Mouse (Mus musculus) intestine, postnatal 0 days (tissue): ENCODE results near the gene Nid1. TPM values are rescaled to one million over a fixed set of nuclear protein-coding genes. Genes with fewer than 3 reads are reported as not detected.
"Not testable (repeated sequence)": the region's sequence is repeated elsewhere in the genome, so short reads cannot be mapped to it uniquely, and the experiment has no call there.

Experiments
- ATAC-seq: fragments of 200-750 bp; cut with Nextera tagmentation; 2 replicates; pipeline ENCODE4 v1.8.0; 2017; ENCODE audit warnings: mild to moderate bottlenecking, moderate TSS enrichment, moderate library complexity
- H3K27ac ChIP-seq: fragments of 300-500 bp; sonication (generic); 2 replicates; pipeline ENCODE4 v1.5.1; 2014; ENCODE audit warnings: mild to moderate bottlenecking, low read depth, low read length, moderate library complexity
- H3K27me3 ChIP-seq: fragments of 300-500 bp; sonication (generic); replicated peaks from 2 replicates; pipeline ENCODE4 v1.6.1; 2014; ENCODE audit warnings: low read length, mixed read lengths; ENCODE audit not compliant: control insufficient read depth, insufficient read depth
- H3K36me3 ChIP-seq: fragments of 300-500 bp; sonication (generic); 2 replicates; pipeline ENCODE4 v1.6.1; 2014; ENCODE audit warnings: mild to moderate bottlenecking, moderate library complexity; ENCODE audit not compliant: control insufficient read depth, insufficient read depth
- H3K4me1 ChIP-seq: fragments of 300-500 bp; sonication (generic); replicated peaks from 2 replicates; pipeline ENCODE4 v1.6.1; 2014; ENCODE audit warnings: antibody characterized with exemption, low read length, mixed read lengths; ENCODE audit not compliant: control insufficient read depth, insufficient read depth
- H3K4me2 ChIP-seq: fragments of 300-500 bp; sonication (generic); replicated peaks from 2 replicates; pipeline ENCODE4 v1.6.1; 2014; ENCODE audit warnings: low read depth, mild to moderate bottlenecking, moderate library complexity
- H3K4me3 ChIP-seq: fragments of 300-500 bp; sonication (generic); 2 replicates; pipeline ENCODE4 v1.5.1; 2014; ENCODE audit warnings: low read depth, low read length
- H3K9ac ChIP-seq: fragments of 300-500 bp; sonication (generic); 2 replicates; pipeline ENCODE4 v1.6.1; 2014; ENCODE audit warnings: mild to moderate bottlenecking, low read depth, low read length
- H3K9me3 ChIP-seq: fragments of 300-500 bp; sonication (generic); 2 replicates; pipeline ENCODE4 v1.6.1; 2016; ENCODE audit warnings: mixed run types; ENCODE audit not compliant: control insufficient read depth
- CTCF ChIP-seq: sonication (generic); IDR thresholded peaks from 2 replicates; pipeline ENCODE4 v1.5.1; 2016; ENCODE audit warnings: low read depth, mild to moderate bottlenecking, control low read depth, antibody characterized with exemption, moderate library complexity
- WGBS: fragments of 180-500 bp; shearing (Covaris S2); extraction: QIAGEN DNeasy Blood & Tissue Kit; methylation state at CpG from one replicate; pipeline ENCODE4 v1.1.7; 2014; 5-methylcytosine and 5-hydroxymethylcytosine counted together
- polyA plus RNA-seq: library from polyadenylated mRNA; unstranded; fragments of >200 nt; fragmentation: Nextera tagmentation; extraction: Ambion mirVana; gene quantifications from 2 replicates; pipeline ENCODE4 v1.2.1, GENCODE M21; 2015

Gene Nid1
- polyA plus RNA-seq, 1 experiment from 2014 or later = 34.8 TPM

DNA sequence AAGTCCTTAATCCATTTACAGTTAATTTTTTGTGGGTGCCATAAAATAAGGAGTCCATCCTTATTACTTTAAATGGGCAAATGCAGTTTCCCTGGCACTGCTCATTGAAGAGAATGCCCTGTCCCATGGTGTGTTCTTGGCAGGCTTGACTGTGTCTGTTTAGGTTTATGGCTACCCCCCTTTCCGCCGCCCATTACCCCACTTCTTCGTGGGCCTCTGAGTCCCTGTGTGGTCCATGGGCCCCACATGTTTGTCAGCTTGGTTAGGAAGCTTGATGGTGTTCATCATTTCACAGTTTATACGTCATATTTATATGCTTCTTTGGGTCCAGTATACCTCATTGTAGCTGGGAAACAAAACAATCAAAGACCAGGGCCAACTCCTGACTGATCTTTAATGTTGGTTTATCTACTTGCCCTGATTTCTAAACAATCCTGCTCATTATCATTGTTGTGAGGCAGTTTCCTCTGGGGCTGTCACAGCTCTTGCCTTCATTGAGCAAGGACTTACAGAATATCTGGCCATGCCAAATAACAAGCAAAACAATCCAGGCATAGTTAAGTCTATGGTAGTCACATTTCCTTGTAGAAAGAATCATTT is 20.9 kb downstream of the Nid1 start:
- no peak for TF ChIP-seq CTCF
- 57% methylated on average over 4 of the region's 4 CpGs for WGBS
- Histone ChIP-seq H3K4me2 (no peak overlapping the region), H3K27me3 (no peaks in the 10 kb centered on the region), H3K4me3 (no peak overlapping the region), H3K9ac (no peak overlapping the region), H3K27ac (no peak overlapping the region), H3K36me3 (no peaks in the 10 kb centered on the region; the same call in 1 of the 2 replicates), H3K4me1 (no peaks in the 10 kb centered on the region), H3K9me3 (no peaks in the 10 kb centered on the region)
- no peak for ATAC-seq

DNA sequence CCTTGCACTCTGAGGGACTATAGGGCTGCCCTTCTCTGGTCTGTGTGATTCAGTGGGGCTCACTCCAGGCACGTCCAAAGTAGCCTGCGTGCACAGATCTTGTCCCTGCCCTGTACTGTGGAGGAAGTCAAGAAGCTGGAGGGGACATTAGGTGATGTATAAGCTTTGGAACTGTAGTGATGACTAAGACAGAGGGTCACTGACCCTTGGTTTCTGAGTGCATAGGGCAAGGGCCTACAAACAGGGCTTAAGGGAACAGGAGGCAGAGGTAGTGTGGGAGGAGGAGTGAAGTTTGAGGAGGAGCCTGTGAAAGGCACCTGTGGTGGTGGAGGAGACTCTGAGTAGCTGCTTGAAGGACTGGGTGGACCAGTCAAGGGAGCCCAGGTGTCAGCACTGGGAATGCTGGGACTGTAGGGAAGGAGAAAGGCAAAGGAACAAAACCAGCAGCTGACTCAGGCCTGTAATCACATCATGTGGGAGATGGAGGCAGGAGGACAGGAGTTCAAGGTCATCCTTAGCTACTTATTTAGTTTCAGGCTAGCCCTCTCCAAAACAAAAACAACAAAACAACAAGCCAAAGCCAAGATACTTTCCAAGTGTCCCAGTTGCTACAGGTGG is 23.3 kb downstream of the Nid1 start:
- no peaks in the 10 kb centered on the region; the same call in 1 of the 2 replicates for H3K36me3 ChIP-seq
- H3K9me3 ChIP-seq = no peaks in the 10 kb centered on the region
- H3K9ac ChIP-seq = no peak overlapping the region
- no peak overlapping the region for H3K4me3 ChIP-seq
- TF ChIP-seq CTCF = no peak
- H3K27me3 ChIP-seq = no peaks in the 10 kb centered on the region
- ATAC-seq = peak; percentile 20
- H3K4me1 ChIP-seq = no peaks in the 10 kb centered on the region
- no peak overlapping the region for H3K27ac ChIP-seq
- no peak overlapping the region for H3K4me2 ChIP-seq
- 89% methylated on average over 2 of the region's 2 CpGs for WGBS

DNA sequence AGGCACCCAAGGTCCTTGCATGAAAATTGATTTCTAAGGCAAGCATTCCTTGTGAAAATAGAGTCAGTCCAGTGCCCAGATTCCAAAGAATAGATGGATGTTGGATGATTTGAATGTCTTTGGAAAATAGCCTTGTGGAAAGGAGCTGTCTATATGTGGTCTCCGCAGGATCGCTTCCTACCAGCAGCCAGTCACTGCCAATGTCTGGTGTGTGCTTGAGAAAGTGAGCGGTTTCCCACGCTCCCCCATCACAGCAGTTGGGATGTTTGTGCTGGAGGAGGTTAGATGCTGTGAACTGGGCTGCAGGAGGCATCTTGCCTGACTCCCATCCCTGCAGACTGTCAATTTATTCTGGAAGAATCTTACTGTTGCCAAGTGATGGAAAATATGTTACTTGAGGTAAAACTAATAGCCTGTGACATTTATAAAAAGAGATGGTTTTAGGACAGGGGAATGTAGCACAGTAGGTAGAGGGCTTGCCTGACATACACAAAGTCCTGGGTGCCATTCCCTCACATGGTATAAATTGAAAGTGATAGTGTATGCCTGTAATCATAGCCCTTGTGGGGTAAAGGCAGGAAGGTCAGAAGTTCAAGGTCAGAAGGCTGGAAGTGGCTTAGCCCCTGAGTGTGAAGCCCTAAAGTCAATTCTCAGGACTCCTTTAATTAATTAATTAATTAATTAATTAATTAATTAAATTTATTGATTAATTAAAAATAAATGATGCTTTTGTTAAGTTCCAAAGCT is 24.3 kb downstream of the Nid1 start:
- Histone ChIP-seq H3K4me3 (no peak overlapping the region), H3K27ac (no peak overlapping the region), H3K4me2 (no peak overlapping the region), H3K9ac (no peak overlapping the region), H3K4me1 (no peaks in the 10 kb centered on the region), H3K36me3 (no peaks in the 10 kb centered on the region; the same call in 1 of the 2 replicates), H3K9me3 (no peaks in the 10 kb centered on the region), H3K27me3 (no peaks in the 10 kb centered on the region)
- 82% methylated on average over 4 of the region's 4 CpGs for WGBS
- ATAC-seq = no peak
- no peak for TF ChIP-seq CTCF

DNA sequence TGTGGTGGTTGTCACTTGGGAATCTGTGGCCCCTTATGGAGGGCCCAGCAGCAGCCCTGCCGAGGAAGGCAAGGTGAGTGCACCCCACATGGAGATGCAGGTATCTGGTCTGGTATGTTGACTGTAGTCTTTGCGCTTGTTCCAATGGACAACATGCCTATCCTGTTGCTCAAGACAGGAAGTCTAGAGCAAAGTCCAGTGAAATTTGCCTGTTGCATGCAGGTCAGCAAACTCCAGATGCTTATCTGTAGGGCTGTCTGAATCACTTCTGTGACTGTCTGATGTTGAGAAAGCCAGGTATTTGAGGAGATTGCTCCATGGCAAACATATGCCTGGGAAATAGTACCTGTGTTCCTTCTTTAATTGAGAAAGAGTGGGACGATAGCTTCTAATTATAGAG is 26.6 kb downstream of the Nid1 start:
- Histone ChIP-seq H3K9me3 (no peaks in the 10 kb centered on the region), H3K4me1 (no peaks in the 10 kb centered on the region), H3K27ac (no peak overlapping the region), H3K9ac (no peak overlapping the region), H3K4me3 (no peak overlapping the region), H3K27me3 (no peaks in the 10 kb centered on the region), H3K36me3 (peaks cover 10% of the 10 kb centered on the region; the same call in 1 of the 2 replicates), H3K4me2 (no peak overlapping the region)
- TF ChIP-seq CTCF = no peak
- ATAC-seq = peak; percentile 88
- WGBS = 77% methylated on average over 3 of the region's 3 CpGs

DNA sequence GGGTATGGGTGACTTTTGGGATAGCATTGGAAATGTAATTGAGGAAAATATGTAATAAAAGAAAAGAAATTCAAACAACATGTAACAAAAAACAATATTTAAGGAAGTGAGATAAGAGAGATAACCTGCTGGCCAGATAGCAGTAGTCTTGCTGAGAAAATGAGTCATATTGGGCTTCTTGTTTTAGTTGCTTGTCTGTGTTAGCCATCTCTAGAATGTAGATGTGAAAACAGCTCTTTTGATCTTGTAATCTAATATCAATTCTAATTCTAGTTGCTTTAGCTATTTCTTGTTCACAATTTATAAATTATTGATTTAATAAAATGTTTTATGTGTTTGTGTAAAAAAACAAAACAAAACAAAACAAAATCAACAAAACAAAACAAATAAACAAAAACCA is 29.9 kb downstream of the Nid1 start:
- not testable (repeated sequence) for H3K4me1 ChIP-seq, H3K4me3 ChIP-seq, H3K9ac ChIP-seq, ATAC-seq, H3K27ac ChIP-seq, H3K9me3 ChIP-seq, H3K4me2 ChIP-seq, H3K27me3 ChIP-seq
- peaks cover 10% of the 10 kb centered on the region; the same call in 1 of the 2 replicates for H3K36me3 ChIP-seq

DNA sequence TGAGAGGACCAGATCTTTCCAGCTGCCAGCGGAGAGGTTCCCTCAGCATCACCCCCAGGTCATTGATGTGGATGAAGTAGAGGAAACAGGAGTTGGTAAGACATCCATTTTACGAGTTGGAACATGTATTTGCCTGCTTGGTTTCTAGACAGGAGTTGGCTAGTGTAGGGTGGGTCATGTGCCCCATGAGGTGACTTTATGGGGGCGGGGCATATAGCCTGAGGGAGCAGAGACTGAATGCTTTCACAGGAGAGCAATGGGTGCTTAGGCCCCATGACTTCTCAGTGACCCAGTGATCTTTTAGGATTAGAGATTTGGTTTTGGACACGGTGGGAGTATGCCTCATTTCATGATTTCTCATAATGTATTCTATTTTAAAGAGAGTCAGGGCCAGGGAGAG is 31.2 kb downstream of the Nid1 start:
- Histone ChIP-seq H3K27me3 (no peaks in the 10 kb centered on the region), H3K4me2 (no peak overlapping the region), H3K9ac (no peak overlapping the region), H3K4me3 (no peak overlapping the region), H3K4me1 (no peaks in the 10 kb centered on the region), H3K36me3 (peaks cover 17% of the 10 kb centered on the region; the same call in 1 of the 2 replicates), H3K9me3 (no peaks in the 10 kb centered on the region), H3K27ac (no peak overlapping the region)
- ATAC-seq = no peak
- WGBS = 85% methylated on average over 4 of the region's 4 CpGs
- no peak for TF ChIP-seq CTCF
